Mouse (Mus musculus): ENCODE measurements at regions not wholly inside any gene's neighbourhood (a gene's known extent, or its start where the extent isn't known, plus 50 kb on each side); places are given as distances from the start of the nearest gene placed in this dataset.

DNA sequence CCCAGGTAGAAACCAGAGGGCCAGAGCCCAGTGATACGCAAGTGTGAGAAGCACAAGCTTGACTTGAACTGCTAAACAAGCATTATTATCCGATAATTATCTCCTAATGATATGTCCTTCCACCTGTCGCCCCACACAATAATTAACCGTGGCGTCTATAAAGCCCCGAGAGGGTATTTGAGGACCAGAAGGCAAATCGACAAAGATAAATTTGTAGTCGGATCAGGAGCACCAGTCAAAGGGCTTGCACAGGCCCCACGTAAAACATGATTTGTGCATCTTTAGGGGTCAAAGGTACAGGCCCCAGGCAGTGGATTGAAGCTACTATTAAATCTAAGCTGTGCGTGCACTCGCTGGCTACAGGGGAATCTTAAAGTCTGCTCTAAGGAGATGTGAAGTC, 270.5 kb downstream of the Ajap1 start:
- no peak overlapping the region for H3K27ac ChIP-seq (ENCODE audit: insufficient read depth, low read depth)
- no peaks in the 10 kb centered on the region for H3K4me1 ChIP-seq (ENCODE audit: control insufficient read depth in 1 of 2, insufficient read depth in 2 of 2)
- no peaks in the 10 kb centered on the region for H3K27me3 ChIP-seq (replicated peaks)
- no peak for DNase-seq (ENCODE audit: extremely low read depth)
- H3K79me2 ChIP-seq (replicated peaks; ENCODE audit: control insufficient read depth, extremely low read depth, insufficient read depth, poor library complexity, severe bottlenecking): no peaks in the 10 kb centered on the region
- peaks cover 84% of the 10 kb centered on the region for H3K9me3 ChIP-seq (replicated peaks; ENCODE audit: low read length)
- no peak for TF ChIP-seq E2F4 (IDR thresholded peaks at IDR 0.05; ENCODE audit: insufficient replicate concordance, low read depth, low read length)
- TF ChIP-seq NRF1 (IDR thresholded peaks at IDR 0.05; ENCODE audit: low read depth, low read length): no peak
- TF ChIP-seq PAX5 (IDR thresholded peaks at IDR 0.05; ENCODE audit: low read length): no peak
- TF ChIP-seq IRF4 (IDR thresholded peaks at IDR 0.05; ENCODE audit: low read depth, low read length): no peak
- no peak for TF ChIP-seq ZNF384 (IDR thresholded peaks at IDR 0.05; ENCODE audit: low read depth, low read length)
- no peak for TF ChIP-seq GABPA (IDR thresholded peaks at IDR 0.05; ENCODE audit: insufficient replicate concordance, low read depth, low read length)
- no peak for TF ChIP-seq NELFE (IDR thresholded peaks at IDR 0.05; ENCODE audit: low read depth, low read length)
- TF ChIP-seq JUND (conservative IDR thresholded peaks at IDR 0.05; ENCODE audit: low read depth, low read length): no peak
- no peak for TF ChIP-seq MAZ (IDR thresholded peaks at IDR 0.05; ENCODE audit: low read depth, low read length)
- no peak for TF ChIP-seq ZC3H11A (IDR thresholded peaks at IDR 0.05; ENCODE audit: low read depth, low read length)
- no peak for TF ChIP-seq ZKSCAN1 (IDR thresholded peaks at IDR 0.05; ENCODE audit: borderline replicate concordance, low read depth, low read length)
- no peak for TF ChIP-seq ZMIZ1 (IDR thresholded peaks at IDR 0.05; ENCODE audit: low read depth, low read length)
- no peak for TF ChIP-seq CHD2 (IDR thresholded peaks at IDR 0.05; ENCODE audit: low read length)
- TF ChIP-seq MEF2A (IDR thresholded peaks at IDR 0.05; ENCODE audit: borderline replicate concordance, low read depth, low read length): no peak
- no peak for TF ChIP-seq UBTF (IDR thresholded peaks at IDR 0.05; ENCODE audit: low read depth, low read length)
- no peak for TF ChIP-seq RCOR1 (conservative IDR thresholded peaks at IDR 0.05; ENCODE audit: low read depth, low read length)
- in situ Hi-C loops (cut with MboI; ENCODE audit: low pct_ligation_motif_present, low pct_unique_long_range_greater_than_20kb, low sequenced_read_pairs) (no loop called here), dilution Hi-C loops (cut with MboI; ENCODE audit: extremely low pct_ligation_motif_present, extremely low pct_unique_long_range_greater_than_20kb, low sequenced_read_pairs) (no loop called here)
- no peak overlapping the region for H3K4me3 ChIP-seq (replicated peaks in 1 of 3; ENCODE audit: low read depth in 2 of 3, low read length in 2 of 3, poor library complexity in 1 of 3)
- no peak overlapping the region for H3K4me2 ChIP-seq (ENCODE audit: insufficient read depth, low read depth, poor library complexity, severe bottlenecking)
- no peak overlapping the region for H3K9ac ChIP-seq (ENCODE audit: insufficient read depth, low read depth)
- no peaks in the 10 kb centered on the region for H3K36me3 ChIP-seq (replicated peaks in 1 of 2; ENCODE audit: control insufficient read depth in 1 of 2, insufficient read depth in 1 of 2, low read length in 1 of 2)

- peaks cover 84% of the 10 kb centered on the region for H3K9me3 ChIP-seq (replicated peaks; ENCODE audit: low read length)
- no peak overlapping the region for H3K4me2 ChIP-seq (ENCODE audit: insufficient read depth, low read depth, poor library complexity, severe bottlenecking)
- no peak overlapping the region for H3K4me3 ChIP-seq (replicated peaks in 1 of 3; ENCODE audit: low read depth in 2 of 3, low read length in 2 of 3, poor library complexity in 1 of 3)
- no peaks in the 10 kb centered on the region for H3K79me2 ChIP-seq (replicated peaks; ENCODE audit: control insufficient read depth, extremely low read depth, insufficient read depth, poor library complexity, severe bottlenecking)
- H3K27me3 ChIP-seq (replicated peaks): no peaks in the 10 kb centered on the region
- no peaks in the 10 kb centered on the region for H3K36me3 ChIP-seq (replicated peaks in 1 of 2; ENCODE audit: control insufficient read depth in 1 of 2, insufficient read depth in 1 of 2, low read length in 1 of 2)
- no peak overlapping the region for H3K9ac ChIP-seq (ENCODE audit: insufficient read depth, low read depth)
- dilution Hi-C loops (cut with MboI; ENCODE audit: extremely low pct_ligation_motif_present, extremely low pct_unique_long_range_greater_than_20kb, low sequenced_read_pairs) (no loop called here), in situ Hi-C loops (cut with MboI; ENCODE audit: low pct_ligation_motif_present, low pct_unique_long_range_greater_than_20kb, low sequenced_read_pairs) (no loop called here)
- no peaks in the 10 kb centered on the region for H3K4me1 ChIP-seq (ENCODE audit: control insufficient read depth in 1 of 2, insufficient read depth in 2 of 2)
- no peak overlapping the region for H3K27ac ChIP-seq (ENCODE audit: insufficient read depth, low read depth)
- DNase-seq (ENCODE audit: extremely low read depth): no peak
- TF ChIP-seq ETS1 (conservative IDR thresholded peaks at IDR 0.05; ENCODE audit: low read depth, low read length) (no peak), UBTF (IDR thresholded peaks at IDR 0.05; ENCODE audit: low read depth, low read length) (no peak), ELF1 (IDR thresholded peaks at IDR 0.05; ENCODE audit: low read depth, low read length) (no peak), MYC (IDR thresholded peaks at IDR 0.05; ENCODE audit: low read depth, low read length) (no peak), MAFK (IDR thresholded peaks at IDR 0.05; ENCODE audit: insufficient replicate concordance, low read length) (no peak), ZMIZ1 (IDR thresholded peaks at IDR 0.05; ENCODE audit: low read depth, low read length) (no peak), HCFC1 (IDR thresholded peaks at IDR 0.05; ENCODE audit: low read depth, low read length) (no peak), RAD21 (IDR thresholded peaks at IDR 0.05; ENCODE audit: low read depth, low read length) (no peak)
These were observed 273.8 kb downstream of the Ajap1 start for GRCm38 (mm10) chr4:153208822-153209221.
